Mouse (Mus musculus): ENCODE results near the gene Cyp11a1.

Gene Cyp11a1

DNA sequence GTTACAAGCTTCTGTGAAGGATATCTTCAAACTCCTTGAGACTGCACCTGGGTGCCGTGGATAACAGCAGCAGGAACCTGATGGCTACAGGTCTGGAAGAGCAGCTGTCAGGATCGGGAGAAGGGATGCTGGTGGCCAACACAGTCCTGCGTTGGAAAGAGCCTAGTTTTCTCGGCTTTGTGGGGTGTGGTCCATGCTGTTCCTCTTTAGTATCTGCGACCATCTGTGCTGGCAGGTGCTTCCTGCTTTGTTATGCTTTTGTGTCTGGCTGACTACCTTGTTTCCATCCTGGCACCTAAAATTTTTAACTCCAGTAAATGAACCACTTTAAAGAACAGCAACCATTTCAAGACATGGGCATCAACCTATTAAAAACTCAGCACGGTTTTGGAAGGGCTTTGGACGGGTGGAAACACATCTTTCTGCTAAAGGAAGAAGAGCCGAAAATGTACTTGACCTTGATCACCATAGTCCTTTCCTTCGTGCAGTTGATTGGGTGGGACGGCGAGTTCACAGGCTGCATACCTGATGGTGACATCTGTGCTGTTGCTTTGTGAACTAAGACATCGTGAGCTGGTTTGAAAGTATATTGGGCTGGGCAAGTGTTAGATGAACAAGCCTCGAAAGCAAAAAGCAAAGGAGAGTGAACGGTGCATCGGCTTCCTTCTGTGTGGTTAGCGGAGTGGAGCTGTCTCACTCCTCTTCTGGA is at the start of gene Cyp11a1:
Gene Cyp11a1, plus strand, starts transcription at position 659 of the 709 bp plus-strand sequence.
- DNase-seq (ENCODE audit: low read depth, low spot score), result peak; percentile 42

DNA sequence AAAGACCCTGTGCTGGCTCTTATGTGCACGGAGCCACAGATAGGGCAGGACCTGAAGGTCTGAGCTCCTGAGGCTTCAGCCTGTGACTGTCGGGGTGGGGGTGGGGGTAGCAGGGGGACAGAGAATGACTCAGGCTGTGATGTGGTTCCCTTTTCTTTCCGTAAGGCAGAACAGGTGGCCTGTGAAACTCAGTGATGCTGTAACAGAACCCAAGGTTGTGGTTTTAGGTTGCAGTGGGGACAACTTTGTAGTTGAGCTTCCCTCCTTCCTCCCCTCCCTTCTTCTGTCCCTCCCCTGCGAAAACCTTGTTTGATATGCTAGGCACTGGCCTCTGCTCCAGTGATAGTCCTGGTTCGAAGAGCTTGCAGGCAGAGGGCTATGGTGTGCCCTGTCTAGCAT is 49.4 kb upstream of the Cyp11a1 start:
- no peak for DNase-seq (ENCODE audit: low read depth, low spot score)

DNA sequence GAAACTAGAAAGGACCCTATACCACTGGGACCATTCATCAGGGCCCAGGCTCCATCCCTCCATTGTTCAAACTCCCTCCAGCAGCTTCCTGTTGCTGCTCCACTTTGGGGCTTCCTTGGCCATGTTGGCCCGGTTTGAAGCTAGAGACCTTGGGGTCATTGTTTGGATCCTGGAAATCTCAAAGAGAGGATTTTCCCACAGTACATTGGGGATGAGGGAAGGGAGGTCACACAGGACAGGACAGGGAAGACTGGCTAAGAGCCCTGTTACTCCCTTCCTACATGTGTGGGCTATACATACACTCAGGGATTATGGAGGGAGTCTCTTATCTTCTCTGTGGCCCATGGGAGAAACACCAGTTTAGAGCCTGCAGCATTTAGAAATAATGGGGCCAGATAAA is 47.6 kb upstream of the Cyp11a1 start:
- DNase-seq (ENCODE audit: low read depth, low spot score), result no peak

DNA sequence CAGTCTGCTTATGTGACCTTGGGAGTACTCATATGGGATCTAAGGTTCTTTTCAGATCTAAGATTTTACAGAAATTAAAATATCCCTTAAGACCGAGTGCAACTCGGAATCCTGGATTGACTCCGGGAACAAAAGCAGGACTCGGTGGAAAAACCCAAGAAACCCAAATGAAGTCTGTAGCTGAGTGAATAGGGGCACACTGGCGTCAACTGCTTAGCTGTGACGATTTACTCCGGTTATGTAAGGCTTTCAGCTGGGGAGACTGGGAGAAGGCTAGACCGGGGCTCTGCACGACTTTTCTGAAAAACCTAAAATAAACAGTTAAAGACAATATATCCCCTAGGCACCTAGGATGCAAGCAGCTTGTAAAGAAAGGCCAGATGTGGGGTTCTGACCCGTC is 46.8 kb upstream of the Cyp11a1 start:
- DNase-seq (ENCODE audit: low read depth, low spot score), result no peak

DNA sequence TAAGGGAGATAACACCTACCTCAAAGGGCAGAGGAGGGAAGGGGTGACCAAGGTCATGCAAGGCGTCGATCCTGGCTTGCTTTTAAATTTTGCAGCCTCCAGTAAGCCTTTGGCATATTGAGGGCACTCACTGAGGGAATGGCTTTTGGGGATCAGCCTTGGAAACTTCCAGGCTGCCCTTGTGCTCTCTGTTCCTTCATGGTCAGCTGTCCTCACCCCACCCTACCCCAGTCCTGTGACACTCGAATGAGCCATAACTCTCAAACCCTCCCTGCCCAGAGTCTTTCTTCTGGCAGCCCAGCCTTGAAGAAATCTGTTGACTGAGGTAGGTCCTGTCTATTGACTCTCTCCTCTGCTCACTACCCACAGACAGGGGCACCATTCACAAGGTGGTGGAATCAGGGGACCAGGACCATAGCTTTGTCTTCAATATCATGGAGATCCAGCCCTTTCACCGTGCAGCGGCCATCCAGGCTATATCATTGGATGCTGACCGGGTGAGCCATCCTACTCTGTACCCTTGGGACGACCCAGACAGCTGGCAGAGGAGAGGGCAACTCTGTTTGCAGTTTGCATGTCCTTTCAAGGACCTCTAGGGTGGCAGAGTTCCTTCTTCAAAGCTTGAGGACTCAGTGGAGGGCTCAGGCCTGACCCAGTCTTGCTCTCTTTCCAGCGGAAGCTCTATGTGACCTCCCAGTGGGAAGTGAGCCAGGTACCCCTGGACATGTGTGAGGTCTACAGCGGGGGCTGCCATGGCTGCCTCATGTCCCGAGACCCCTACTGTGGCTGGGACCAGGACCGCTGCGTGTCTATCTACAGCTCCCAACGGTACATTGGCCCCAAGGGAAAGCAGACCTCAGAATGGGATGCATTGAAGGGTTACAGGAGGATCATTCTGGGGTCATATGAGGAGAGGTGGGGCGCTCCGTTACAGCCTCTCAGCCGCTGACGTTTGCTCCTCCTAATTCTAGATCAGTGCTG is 46.0 kb upstream of the Cyp11a1 start:
- DNase-seq (ENCODE audit: low read depth, low spot score), result no peak

DNA sequence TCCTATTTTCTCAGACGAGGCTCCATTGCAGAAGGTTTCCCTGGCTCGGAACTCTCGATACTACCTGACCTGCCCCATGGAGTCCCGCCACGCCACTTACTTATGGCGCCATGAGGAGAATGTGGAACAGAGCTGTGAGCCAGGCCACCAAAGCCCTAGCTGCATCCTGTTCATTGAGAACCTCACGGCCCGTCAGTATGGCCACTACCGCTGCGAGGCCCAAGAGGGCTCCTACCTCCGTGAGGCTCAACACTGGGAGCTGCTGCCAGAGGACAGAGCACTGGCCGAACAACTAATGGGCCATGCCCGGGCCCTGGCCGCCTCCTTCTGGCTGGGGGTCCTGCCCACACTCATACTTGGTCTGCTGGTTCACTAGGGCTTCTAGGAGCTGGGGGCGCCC is 45.0 kb upstream of the Cyp11a1 start:
- DNase-seq (ENCODE audit: low read depth, low spot score), result peak; percentile 35

DNA sequence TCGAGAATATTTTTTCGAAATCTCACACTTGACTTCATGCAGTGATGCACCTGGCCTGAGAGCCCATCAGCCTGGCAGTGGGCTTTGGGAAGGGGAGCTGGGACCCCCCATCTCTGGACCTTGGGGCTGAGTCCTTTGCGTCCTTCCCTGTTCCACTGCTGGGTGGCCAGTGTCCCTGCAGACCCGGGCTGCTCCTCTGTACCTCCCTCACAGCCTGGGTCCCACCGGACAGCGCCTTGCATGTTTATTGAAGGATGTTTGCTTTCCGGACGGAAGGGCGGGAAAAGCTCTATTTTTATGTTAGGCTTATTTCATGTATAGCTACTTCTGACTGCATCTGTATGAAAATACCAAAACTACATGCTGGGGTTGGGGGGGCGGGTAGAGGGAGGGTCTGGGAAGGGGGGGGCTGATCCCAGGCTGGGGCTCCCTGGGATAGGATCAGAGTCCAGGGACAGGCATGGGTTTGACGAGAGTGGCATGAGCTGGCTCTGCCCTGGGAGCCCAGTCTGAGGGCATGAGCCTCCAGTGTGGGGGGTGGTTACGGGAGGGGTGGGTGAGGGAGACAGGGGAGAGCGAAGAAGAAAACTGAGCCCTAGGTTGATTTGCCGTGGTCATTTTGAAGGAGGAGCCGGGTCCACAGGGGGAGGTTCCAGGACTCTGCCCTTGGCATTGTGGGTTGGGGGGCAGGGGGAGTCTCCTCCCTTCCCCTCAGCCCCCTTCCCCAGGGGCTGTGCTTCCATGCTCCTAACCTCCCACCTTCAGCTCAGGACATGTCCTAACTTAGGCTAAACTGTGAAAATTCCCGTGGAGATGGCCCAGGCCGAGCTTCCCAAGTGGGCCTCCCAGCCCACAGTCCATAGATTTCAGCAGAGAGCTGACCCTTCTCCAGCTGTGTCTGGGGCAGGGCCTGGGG is 44.1 kb upstream of the Cyp11a1 start:
- no peak for DNase-seq (ENCODE audit: low read depth, low spot score)

DNA sequence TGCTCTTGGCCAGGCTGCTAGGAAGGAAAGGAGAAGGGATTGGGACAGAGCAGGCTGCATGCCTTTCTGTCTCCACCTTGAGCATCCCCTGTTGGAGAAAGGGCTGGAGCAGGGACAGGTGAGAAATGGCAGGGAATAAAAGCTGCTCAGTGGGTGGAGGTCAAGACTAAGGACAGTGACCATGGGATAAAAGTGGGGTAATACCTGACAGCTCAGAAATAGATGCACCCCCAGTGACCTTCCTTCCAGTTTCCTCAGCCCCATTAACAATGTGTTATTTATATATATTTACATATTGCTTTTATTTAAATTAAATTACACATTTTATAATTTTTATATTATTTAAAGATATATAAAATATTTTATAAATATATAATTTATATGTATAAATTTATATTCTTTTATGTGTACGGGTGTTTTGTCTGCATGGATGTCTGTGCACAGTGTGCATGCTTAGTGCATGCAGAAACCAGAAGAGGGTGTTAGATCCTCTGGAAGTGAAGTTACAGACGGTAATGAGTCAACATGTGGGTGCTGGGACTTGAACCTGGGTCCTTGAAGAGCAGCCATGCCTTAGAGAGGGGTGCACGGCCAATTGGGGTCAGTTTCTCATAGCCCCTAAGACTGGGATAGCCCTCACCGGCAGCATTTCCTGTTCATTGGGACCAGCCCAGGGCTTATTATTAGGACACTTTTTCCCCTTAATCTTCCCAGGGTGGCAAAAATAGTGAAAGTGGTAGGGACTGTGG is 42.8 kb upstream of the Cyp11a1 start:
- DNase-seq (ENCODE audit: low read depth, low spot score), result no peak

DNA sequence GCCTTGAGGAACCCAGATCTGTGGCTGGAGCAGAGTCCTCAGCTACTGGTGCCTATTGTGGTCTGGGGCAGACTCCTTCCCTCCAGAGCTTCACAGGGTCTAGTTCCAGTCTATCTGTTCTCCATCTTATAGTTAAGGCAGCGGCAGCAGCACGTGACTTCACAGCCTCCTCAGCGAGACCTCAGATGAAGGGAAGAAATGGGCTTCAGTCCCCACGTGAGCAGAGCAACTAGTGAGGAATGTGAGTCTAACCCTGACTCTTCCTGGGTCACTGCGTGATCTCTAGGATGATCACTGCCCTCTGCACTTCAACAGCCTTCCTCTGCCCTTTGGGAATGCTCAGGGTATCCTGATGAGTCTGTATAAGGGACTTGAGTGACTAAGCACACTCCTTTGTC is 42.2 kb upstream of the Cyp11a1 start:
- no peak for DNase-seq (ENCODE audit: low read depth, low spot score)

DNA sequence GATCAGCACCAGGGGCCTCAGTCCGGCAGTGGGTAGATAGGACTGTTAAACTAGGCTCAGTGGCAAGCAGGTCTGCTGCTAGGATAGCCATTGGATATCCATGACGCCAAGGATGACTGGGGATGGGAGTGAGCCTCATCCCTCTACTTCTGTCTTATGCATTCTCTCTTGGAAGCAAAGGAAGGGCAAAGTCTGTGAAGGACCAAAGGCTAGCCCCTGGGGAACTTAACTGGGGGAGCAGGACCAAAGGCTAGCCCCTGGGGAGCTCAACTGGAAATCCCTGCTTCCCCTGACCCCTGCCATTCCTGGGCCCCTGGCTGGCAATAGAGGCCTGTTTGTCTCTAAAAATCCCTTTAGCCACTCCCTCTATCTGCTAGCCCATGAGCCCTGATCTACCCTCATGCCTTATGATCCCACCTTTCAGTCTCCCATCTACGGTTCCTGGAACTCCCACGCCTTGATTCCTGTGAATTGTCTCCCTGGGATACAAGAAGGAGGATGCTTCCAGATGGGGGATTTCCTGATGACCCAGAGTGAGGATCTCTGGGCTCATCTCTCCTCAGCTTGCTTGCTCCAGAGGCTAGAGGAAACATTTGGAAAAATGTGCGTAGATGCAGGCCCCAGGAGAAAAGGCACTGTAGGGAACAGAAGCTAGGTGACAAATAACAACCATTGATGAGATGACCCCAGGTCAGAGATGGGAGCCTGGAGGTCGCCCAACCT is 41.5 kb upstream of the Cyp11a1 start:
- no peak for DNase-seq (ENCODE audit: low read depth, low spot score)

DNA sequence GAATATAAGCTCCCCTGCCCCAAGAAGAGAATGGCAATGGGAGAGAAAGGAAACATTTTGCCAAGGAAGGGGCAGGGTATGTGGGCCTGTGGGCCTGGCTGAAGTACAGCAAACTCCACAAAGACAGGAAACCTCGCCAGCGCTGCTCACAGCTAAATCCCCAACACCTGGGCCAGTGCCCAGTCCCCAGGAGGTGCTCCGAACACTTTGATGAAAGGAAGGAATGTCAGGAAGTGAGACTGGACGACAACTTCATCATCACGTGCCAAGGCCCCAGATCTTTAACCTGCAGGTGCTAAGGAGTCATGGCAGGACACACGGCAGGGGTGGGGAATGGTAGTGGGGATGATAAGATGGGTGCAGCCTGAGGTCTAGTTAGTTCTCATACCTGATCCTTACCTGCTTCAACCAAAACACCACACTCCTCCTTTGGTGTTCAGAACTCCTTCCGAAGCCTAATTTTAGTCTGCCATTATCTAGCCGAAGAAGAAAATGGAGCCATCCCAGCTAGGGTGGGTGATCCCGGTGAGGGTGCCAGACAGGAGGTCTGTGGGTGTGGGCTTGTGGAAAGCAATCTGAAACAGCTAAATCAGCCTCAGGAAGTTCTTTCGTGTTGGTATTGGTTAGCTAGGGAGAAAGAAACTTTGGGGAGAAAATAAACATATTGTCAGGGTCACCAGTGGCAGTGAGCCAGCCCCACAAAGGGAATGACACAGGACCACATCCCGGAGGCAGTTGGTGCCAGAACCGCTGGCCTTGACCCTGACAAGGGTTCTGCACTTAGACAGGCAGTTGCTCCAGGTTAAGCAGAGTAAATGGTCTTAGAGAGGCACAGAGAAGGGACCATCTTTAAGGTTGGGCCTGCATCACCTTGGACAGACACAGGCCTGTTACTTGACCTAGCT is 40.7 kb upstream of the Cyp11a1 start:
- peak; percentile 24 for DNase-seq (ENCODE audit: low read depth, low spot score)

DNA sequence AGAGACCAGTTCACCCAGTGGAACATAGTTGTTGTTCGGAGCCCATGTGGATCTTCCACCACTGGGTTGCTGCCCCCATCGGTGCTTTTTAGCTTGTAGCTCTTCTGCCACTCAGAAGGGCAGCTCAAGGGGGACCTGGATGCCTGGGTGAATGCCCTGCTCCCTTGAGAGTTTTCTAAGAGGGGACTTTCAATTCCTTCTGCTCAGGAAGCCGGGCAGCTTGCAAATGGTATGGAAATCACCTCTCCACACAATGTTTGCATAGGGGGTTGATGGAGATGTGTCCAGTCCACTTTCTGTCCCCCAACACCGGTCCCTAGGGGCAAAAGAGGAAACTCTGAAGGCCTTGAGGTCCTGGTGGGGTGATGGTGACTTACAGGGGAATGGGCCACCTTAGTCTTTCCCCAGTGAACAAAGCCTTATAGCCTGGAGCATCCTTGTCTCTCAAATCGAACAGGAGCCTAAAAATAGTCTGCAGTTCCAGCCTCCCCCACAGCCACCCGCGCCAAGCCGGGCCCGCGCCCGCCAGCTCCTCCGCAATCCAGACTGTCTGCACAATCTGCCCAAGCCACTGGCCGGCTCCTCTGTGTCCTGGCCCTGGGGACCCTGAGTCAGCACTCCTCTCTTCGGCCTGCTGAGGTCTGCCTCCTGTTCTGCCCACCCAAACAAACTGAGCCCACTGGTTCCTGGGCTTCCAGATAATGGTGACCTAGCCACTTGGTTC is 38.8 kb upstream of the Cyp11a1 start:
- peak; percentile 69 for DNase-seq (ENCODE audit: low read depth, low spot score)

DNA sequence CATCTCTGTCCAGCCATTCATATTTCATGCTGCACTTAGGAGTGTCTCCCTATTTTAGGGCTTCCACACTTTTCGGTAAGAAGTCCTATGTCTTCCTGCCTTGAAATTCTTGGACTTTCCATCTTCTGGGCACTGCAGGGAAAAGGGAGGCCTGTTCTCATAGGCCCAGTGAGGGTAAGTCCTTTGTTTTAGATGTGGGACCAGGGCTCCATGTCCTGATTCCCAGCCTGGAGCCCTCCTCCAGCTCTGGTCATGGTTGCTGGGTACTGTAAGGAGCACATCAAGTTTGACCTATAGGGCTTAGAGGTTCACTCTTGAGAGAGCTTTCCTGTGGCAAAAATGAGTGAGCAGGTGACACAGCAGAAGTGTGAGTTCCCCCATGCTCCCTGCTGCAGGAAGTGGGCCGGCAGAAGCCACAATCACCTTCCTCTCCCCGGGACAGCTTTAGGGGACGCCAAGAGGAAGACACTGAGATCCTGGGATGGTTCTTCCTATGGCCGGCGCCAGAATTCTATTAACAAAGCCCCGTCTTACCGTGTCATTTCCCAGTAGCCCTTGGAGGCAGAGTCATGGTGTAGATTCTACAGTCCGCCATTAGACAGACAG is 37.9 kb upstream of the Cyp11a1 start:
- DNase-seq (ENCODE audit: low read depth, low spot score), result no peak

DNA sequence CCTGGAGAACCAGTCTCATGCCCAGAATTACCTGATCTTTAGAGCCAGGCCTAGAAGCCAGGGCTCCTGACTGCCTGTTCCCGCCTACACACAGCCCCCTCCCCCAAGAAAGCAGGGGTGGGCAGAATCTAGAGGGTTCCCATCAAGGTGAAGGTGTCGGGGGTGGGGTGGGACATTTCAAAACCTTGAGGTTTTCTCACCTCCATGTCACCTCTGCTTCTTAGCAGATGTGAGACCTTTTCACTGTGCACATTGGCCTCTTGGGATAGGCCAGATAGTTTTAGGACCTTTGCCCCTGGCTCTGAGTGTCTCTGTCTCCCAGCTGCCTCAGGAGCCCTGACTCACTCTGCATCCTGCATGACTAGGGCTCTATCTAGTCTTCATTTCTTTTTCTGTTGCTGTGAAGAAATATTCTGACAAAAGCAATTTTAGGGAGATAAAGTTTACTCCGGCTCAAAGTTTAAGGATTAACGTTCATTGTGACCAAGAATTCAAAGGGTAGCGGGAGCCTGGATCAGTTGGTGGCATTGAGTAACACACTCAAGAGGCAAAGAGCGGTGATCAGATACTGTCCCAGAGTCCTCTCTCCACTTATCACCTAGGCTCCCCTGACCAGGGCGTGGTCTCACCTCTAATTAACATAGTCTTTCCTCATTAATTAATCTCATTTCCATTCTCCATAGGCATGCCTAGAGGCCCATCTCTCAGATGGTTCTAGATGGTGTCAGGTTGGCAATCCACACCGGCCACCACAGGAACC is 37.2 kb upstream of the Cyp11a1 start:
- DNase-seq (ENCODE audit: low read depth, low spot score), result peak; percentile 20

DNA sequence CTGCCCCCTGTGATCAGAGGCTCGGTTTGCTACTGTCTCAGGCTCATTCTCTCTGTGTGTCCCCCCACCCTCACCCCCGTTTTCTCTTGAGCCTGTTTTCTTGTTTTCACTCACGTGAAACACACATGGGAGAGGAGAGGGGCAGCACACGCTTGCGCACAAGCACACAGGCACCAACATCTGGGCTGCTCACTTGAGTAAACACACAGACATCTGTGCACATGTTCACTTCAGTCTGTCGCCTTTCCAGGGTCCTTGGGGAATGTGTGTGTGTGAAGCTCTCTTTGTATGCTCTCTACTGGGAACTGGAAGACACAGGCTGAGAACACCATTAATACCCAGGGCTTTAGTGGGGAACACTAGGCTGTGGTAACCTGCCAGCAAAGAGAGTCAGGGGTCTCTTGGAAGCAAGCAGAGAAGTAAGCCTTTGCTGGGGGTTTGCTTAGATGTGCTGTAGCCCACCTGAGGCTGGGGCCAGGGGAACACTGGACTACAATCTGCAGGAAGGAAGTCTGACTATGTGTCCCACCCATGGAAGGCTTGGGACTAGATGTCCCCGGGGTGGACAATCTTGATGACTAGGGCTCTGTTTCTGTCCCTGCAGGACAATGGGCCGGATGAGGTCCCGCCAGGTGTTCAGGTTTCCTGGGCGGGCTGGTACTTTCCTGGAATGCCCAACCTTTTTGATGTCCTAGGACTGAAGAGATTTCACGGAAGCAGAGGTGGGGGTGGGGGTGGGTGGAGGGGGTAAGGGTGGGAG is 36.3 kb upstream of the Cyp11a1 start:
- peak; percentile 21 for DNase-seq (ENCODE audit: low read depth, low spot score)

DNA sequence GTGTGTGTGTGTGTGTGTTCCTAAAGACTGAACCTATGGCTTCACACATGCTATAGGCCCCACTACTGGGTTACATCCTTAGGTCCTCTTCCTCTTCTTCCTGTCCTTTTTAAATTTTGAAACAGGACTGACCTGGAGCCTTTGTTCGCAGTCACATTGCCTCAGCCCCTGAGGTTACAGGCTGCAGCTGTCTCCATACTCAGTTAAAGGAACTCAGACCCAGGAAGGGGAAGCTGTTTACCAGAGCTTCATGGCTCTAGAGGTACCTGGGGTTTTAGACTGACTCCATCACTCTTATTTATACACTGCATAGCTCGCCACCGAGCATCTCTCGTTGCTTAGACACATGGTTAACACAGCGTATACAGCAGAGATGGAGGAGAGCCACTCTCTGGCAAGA is 34.8 kb upstream of the Cyp11a1 start:
- no peak for DNase-seq (ENCODE audit: low read depth, low spot score)

DNA sequence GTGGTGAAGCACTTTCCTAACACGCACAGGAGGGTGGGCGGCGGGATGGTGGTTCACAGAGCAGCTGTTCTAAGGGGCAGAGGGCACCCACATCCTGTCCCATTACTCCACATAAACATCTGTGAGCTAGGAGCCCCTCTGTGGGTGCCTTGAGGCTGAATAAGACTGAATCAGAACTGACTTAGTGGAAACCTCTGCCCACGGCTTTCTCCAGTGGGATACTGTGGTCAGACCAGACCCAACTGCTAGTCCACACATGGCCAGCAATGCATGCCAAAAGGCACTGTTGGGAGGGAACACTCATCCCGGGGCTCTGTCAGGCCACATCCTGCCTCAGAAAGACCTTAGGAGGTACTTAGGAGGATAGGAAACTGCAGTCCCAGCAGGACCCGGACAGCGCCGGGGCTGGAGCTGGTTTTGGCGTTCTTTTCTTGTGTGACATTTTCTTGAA is 34.0 kb upstream of the Cyp11a1 start:
- DNase-seq (ENCODE audit: low read depth, low spot score), result no peak
